Mouse (Mus musculus) T-cell, adult 2 months (primary cell): ENCODE data around the gene Znrd1.

Experiments
- DNase-seq: peaks from one replicate; pipeline ENCODE4 v3.0.0; 2022; ENCODE audit warnings: low spot score

Znrd1 gene

GRCm38 (mm10) chr17:36922715-36923114, 35.6 kb downstream of the Znrd1 start:
- no peak for DNase-seq

- DNase-seq: no peak
Observed at GRCm38 (mm10) chr17:36920239-36920638, 38.1 kb downstream of the Znrd1 start.

GRCm38 (mm10) chr17:36915076-36915475, 43.3 kb downstream of the Znrd1 start:
- DNase-seq: peak; percentile 36

- DNase-seq: peak; percentile 68
Observed at GRCm38 (mm10) chr17:36914108-36914507, 44.3 kb downstream of the Znrd1 start.

- DNase-seq: no peak
Observed at GRCm38 (mm10) chr17:36912031-36912430, 46.3 kb downstream of the Znrd1 start.

- DNase-seq: no peak
Observed at GRCm38 (mm10) chr17:36909802-36910201, 48.6 kb downstream of the Znrd1 start.

GRCm38 (mm10) chr17:36908235-36908634, 50.1 kb downstream of the Znrd1 start:
- DNase-seq: no peak
